Mouse (Mus musculus): ENCODE measurements around the gene Arg2. TPM values are rescaled to one million over a fixed set of nuclear protein-coding genes. Genes with fewer than 3 reads are reported as not detected.
A peak's percentile ranks its signal among the peaks of the same experiment; 100 is the strongest.

The Arg2 gene
- 16.2 and 18.0 TPM in 2 replicates for polyA plus RNA-seq (2012; rRNA removed)

DNA sequence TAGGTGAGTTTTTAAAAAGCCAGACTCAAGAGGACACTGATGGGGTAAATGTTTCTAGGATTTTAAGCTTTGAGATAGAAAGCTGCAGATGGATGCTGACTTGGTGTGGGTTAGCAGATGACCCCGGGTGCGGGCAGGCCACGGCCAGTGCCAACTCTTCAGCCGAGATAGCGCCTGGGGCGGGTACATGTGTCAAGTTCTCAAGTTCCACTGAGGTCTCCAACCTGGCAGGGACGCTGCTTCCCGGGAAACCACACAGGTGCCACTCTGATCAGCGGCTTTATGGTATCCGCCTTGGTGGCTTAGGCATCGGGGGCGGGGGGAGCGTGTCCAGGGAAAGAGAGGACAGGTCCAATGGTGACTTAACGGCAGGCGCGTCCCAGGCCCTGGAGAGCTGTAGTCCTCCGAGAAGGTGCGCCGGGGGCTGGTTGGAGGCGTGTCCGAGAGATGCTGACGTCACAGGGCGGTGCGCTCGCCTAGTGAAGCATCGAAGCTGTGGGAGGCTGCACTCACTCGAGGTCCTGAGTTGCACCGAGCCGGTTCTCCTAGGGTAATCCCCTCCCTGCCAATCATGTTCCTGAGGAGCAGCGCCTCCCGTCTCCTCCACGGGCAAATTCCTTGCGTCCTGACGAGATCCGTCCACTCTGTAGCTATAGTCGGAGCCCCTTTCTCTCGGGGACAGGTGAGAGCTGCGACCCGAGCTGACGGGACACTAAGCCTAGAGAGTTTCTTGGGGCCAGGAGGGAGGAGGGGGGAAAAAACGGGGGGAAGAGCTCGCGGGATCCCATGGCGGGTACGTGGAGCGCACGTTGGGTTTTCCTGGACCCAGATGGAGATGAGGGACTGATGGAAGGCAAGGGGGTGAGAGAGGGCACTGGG lies at the start of gene Arg2:
Gene Arg2 (plus strand): TSS at position 479 of the 879 bp plus-strand sequence.
- TF ChIP-seq POLR2A (IDR thresholded peaks at IDR 0.05; ENCODE audit: borderline replicate concordance, extremely low read depth, insufficient read depth, insufficient read length, poor library complexity, severe bottlenecking) (no peak; the same call in 1 of the 2 replicates), CTCF (IDR thresholded peaks at IDR 0.05; ENCODE audit: borderline replicate concordance, extremely low read depth, insufficient read depth, insufficient read length) (no peak)
- peak; percentile 90 for DNase-seq (ENCODE audit: low read depth)

DNA sequence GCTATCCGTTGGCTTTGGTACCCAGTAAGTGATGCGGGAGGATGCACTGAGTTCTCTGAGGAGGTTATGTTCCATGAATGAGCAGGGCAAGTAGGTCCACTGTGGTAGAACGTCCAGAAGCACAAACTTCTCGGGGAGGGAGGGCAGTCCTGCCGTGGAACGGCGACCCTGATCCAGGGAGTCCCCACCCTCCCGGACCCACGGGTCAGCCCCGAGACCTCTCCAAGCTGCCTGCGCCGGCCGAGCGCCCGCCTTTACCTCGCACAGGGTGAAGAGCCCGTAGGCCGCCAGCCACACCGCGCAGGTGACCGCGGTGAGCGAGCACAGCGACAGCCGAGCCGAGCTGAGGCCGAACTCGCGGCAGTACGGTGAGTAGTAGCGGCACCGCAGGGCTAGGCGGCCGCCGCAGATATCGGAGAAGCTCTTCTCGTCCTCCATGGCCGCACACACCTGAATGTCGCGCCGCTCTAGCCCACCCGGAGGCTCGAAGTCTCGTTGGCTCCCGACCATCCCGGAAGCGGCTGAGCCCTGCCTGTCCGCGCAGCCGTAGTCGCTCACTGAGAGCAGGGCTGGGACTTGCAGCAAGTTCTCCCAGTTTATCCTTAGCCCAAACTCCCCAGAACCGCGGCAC lies 41.3 kb upstream of the Arg2 start, which contains the start of gene Pigh:
Gene Pigh (minus strand): TSS at position 470 of the 631 bp plus-strand sequence.
- no peak for TF ChIP-seq CTCF (IDR thresholded peaks at IDR 0.05; ENCODE audit: borderline replicate concordance, extremely low read depth, insufficient read depth, insufficient read length)
- TF ChIP-seq POLR2A (IDR thresholded peaks at IDR 0.05; ENCODE audit: borderline replicate concordance, extremely low read depth, insufficient read depth, insufficient read length, poor library complexity, severe bottlenecking), result peak; percentile 65; the same call in 1 of the 2 replicates
- peak; percentile 98 for DNase-seq (ENCODE audit: low read depth)

DNA sequence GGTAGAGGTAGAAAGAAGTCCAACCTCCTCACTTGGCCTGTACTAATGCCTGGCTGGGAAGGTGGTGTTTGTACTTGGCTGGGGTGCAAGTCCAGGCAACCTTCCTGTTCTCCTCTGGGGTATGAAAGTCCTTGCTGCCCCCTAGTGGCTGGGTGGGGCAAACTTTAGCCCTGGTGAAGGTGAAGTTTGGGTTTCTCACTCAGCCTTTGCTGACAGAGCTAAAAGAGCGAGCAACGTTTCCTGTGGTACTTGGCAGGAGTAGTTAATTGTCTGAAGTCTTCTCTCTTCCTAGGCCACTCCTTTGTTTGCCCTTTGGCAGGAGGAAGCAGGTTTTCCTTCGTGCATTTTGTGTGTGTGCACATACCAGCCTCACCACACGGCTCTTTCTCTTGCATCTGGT lies 38.0 kb upstream of the Arg2 start:
- TF ChIP-seq POLR2A (IDR thresholded peaks at IDR 0.05; ENCODE audit: borderline replicate concordance, extremely low read depth, insufficient read depth, insufficient read length, poor library complexity, severe bottlenecking), result no peak
- TF ChIP-seq CTCF (IDR thresholded peaks at IDR 0.05; ENCODE audit: borderline replicate concordance, extremely low read depth, insufficient read depth, insufficient read length), result peak; percentile 45; the same call in 1 of the 2 replicates
- DNase-seq (ENCODE audit: low read depth), result no peak

- TF ChIP-seq CTCF (IDR thresholded peaks at IDR 0.05; ENCODE audit: borderline replicate concordance, extremely low read depth, insufficient read depth, insufficient read length) (peak; percentile 54; the same call in 1 of the 2 replicates), POLR2A (IDR thresholded peaks at IDR 0.05; ENCODE audit: borderline replicate concordance, extremely low read depth, insufficient read depth, insufficient read length, poor library complexity, severe bottlenecking) (no peak)
- peak; percentile 77 for DNase-seq (ENCODE audit: low read depth)
Observed at GRCm38 (mm10) chr12:79097106-79097752, 33.3 kb upstream of the Arg2 start.

GRCm38 (mm10) chr12:79103773-79104172 lies 26.8 kb upstream of the Arg2 start:
- no peak for DNase-seq (ENCODE audit: low read depth)
- TF ChIP-seq CTCF (IDR thresholded peaks at IDR 0.05; ENCODE audit: borderline replicate concordance, extremely low read depth, insufficient read depth, insufficient read length) (no peak), POLR2A (IDR thresholded peaks at IDR 0.05; ENCODE audit: borderline replicate concordance, extremely low read depth, insufficient read depth, insufficient read length, poor library complexity, severe bottlenecking) (no peak)

GRCm38 (mm10) chr12:79104544-79104943 lies 26.0 kb upstream of the Arg2 start:
- TF ChIP-seq CTCF (IDR thresholded peaks at IDR 0.05; ENCODE audit: borderline replicate concordance, extremely low read depth, insufficient read depth, insufficient read length) (no peak), POLR2A (IDR thresholded peaks at IDR 0.05; ENCODE audit: borderline replicate concordance, extremely low read depth, insufficient read depth, insufficient read length, poor library complexity, severe bottlenecking) (no peak)

DNA sequence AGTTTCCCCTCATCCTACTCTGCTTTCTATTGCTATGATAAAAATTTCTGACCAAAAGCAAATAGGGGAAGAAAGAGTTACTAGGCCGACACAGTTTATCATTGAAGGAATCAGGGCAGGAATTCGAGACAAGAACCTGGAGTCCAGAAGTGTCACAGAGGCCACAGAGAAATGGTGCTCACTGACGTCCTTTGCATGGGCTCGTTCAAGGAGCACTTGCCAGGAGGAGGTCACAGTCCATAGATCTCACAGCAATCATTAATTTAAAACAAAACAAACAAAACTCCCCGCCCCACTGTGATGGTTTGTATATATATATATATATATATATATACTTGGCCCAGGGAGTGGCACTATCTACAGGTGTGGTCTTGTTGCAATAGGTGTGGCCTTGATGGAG lies 25.3 kb upstream of the Arg2 start:
- DNase-seq (ENCODE audit: low read depth), result no peak
- TF ChIP-seq POLR2A (IDR thresholded peaks at IDR 0.05; ENCODE audit: borderline replicate concordance, extremely low read depth, insufficient read depth, insufficient read length, poor library complexity, severe bottlenecking) (no peak), CTCF (IDR thresholded peaks at IDR 0.05; ENCODE audit: borderline replicate concordance, extremely low read depth, insufficient read depth, insufficient read length) (no peak)

More at GRCm38 (mm10) chr12:79104544-79104943, 26.0 kb upstream of the Arg2 start:
- no peak for DNase-seq (ENCODE audit: low read depth)

DNA sequence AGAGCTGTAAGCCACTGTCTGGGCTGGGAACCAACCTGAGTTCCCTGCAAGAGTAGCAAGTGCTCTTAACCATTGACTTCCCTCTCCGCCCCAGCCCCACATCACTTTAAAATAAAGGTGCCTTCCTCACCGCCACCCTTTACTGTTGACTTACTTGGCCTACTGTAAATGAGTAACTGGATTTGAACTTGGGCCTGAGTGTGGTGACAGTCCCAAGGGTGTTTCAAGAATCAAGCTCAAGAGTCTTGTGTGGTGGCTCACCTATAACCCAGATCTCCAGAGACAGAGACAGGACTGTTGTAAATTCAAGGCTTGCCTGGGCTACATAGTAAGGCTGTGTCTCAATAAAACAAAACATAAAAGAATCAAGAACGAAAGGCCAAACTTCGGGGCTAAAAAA lies 11.6 kb upstream of the Arg2 start:
- TF ChIP-seq POLR2A (IDR thresholded peaks at IDR 0.05; ENCODE audit: borderline replicate concordance, extremely low read depth, insufficient read depth, insufficient read length, poor library complexity, severe bottlenecking) (no peak), CTCF (IDR thresholded peaks at IDR 0.05; ENCODE audit: borderline replicate concordance, extremely low read depth, insufficient read depth, insufficient read length) (no peak)
- DNase-seq (ENCODE audit: low read depth), result no peak

- DNase-seq (ENCODE audit: low read depth), result peak; percentile 76
- TF ChIP-seq CTCF (IDR thresholded peaks at IDR 0.05; ENCODE audit: borderline replicate concordance, extremely low read depth, insufficient read depth, insufficient read length) (peak; percentile 21; the same call in 1 of the 2 replicates), POLR2A (IDR thresholded peaks at IDR 0.05; ENCODE audit: borderline replicate concordance, extremely low read depth, insufficient read depth, insufficient read length, poor library complexity, severe bottlenecking) (no peak)
Observed at GRCm38 (mm10) chr12:79122820-79123219, 7.8 kb upstream of the Arg2 start.

DNA sequence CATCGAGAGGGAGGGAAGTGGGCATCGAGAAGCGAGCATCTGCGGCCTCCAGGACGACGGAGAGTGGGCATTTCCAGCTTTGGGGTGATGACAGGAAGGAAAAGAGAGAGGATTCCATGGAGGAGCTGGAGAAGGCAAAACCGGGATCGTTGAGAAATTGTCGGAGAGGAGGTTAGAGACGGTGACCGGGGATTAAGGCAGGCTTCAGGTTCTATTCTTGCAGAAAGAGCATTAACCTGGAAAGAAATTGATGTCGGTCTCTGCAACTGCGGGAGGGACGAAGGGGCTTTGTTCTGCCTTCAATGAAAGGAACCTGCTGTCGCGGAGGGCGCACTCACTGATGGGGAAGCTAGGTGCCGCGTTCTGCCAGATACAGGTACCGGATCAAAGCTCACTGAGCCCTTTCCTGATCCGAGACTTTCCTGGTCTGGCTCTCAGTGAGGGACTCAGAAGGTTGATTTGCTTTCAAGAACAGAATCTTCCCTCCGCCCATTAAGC lies 650 bp downstream of the Arg2 start:
- no peak for TF ChIP-seq POLR2A (IDR thresholded peaks at IDR 0.05; ENCODE audit: borderline replicate concordance, extremely low read depth, insufficient read depth, insufficient read length, poor library complexity, severe bottlenecking)
- no peak for TF ChIP-seq CTCF (IDR thresholded peaks at IDR 0.05; ENCODE audit: borderline replicate concordance, extremely low read depth, insufficient read depth, insufficient read length)

More for the DNA sequence above, 650 bp downstream of the Arg2 start:
- DNase-seq (ENCODE audit: low read depth), result peak; percentile 54

Data from brain, embryonic 14.5 days (tissue).